ENCODE assay signal across 25 mouse cellular contexts in the genomic region with DNA sequence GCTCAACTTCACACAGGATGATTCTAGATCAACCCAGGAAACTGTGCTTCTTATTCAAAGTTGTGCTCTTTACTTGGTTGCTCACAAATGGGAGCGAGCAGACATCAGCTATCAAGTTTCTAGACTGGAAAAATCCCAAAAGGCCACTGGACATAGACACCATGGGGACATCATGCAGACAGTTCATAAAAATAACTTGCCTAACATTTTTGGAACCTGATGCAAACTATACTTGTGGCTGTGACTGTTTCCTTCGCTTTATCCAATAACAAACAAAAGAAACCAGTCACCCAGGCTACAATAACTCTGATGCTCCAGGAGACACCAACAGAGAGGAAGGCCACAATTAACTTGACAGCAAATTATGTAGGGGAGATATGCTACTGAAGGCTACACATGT.
"Had no signal": no experiment of that assay in that cellular context is flagged by ENCODE, and none has a peak within 500 bp of the region (broad histone marks: within the 10 kb centered on the region; RNA-seq: fewer than 3 reads in every experiment).

No protein-coding gene starts in this region.

- H3K4me2 ChIP-seq: heart, embryonic 11.5 days; heart, embryonic 13.5 days; heart, embryonic 15.5 days; hindbrain, embryonic 12.5 days; hindbrain, embryonic 14.5 days; intestine, embryonic 15.5 days; limb, embryonic 13.5 days; limb, embryonic 15.5 days; liver, embryonic 12.5 days had no signal

- H3K9ac ChIP-seq: heart, embryonic 13.5 days; heart, embryonic 15.5 days; hindbrain, embryonic 12.5 days; hindbrain, embryonic 14.5 days; intestine, embryonic 15.5 days; limb, embryonic 13.5 days; limb, embryonic 15.5 days; liver, embryonic 12.5 days had no signal

- H3K27me3 ChIP-seq: heart, embryonic 13.5 days; heart, embryonic 15.5 days; intestine, embryonic 15.5 days; limb, embryonic 13.5 days; limb, embryonic 15.5 days had no signal

- H3K9me3 ChIP-seq: heart, embryonic 13.5 days; heart, embryonic 15.5 days; hindbrain, embryonic 10.5 days; hindbrain, embryonic 12.5 days; intestine, embryonic 15.5 days; limb, embryonic 13.5 days; limb, embryonic 15.5 days; liver, embryonic 12.5 days had no signal

- ATAC-seq: hindbrain, embryonic 16.5 days; inflammation-experienced regulatory T-cells, adult 6 months; intestine, embryonic 15.5 days; intestine, postnatal 0 days; liver, embryonic 12.5 days had no signal

- H3K36me3 ChIP-seq: heart, embryonic 13.5 days; heart, embryonic 15.5 days; hindbrain, embryonic 10.5 days; hindbrain, embryonic 12.5 days; intestine, embryonic 15.5 days; limb, embryonic 13.5 days; limb, embryonic 15.5 days; liver, embryonic 12.5 days had no signal

- DNase-seq: gastrocnemius, postnatal 14 days; heart, adult 2 months; heart, postnatal 14 days; heart, postnatal 4 days; kidney, adult 18-20 months; kidney, adult 8-10 months; kidney, postnatal 10 days; kidney, postnatal 25 days; kidney, postnatal 4 days; layer of hippocampus, adult 9-11 months; layer of hippocampus, postnatal 36 days; left cerebral cortex, postnatal 4 days had no signal

- H3K4me3 ChIP-seq: heart, adult 2 months; heart, embryonic 13.5 days; heart, embryonic 15.5 days; hindbrain, embryonic 10.5 days; hindbrain, embryonic 12.5 days; intestine, embryonic 15.5 days; limb, embryonic 13.5 days; limb, embryonic 15.5 days; liver, embryonic 12.5 days had no signal

- H3K27ac ChIP-seq: heart, adult 2 months; heart, embryonic 13.5 days; heart, embryonic 15.5 days; hindbrain, embryonic 10.5 days; hindbrain, embryonic 12.5 days; hindbrain, embryonic 14.5 days; intestine, embryonic 15.5 days; limb, embryonic 13.5 days; limb, embryonic 15.5 days; liver, embryonic 12.5 days had no signal
